Mouse (Mus musculus) neural tube, embryonic 11.5 days (tissue): ENCODE results near the gene Mrpl47. TPM values are rescaled to one million over a fixed set of nuclear protein-coding genes. Genes with fewer than 3 reads are reported as not detected.

Experiments used
- ATAC-seq: fragments of 200-750 bp; cut with Nextera tagmentation; 2 replicates; pipeline ENCODE4 v1.8.0; 2017; ENCODE audit warnings: moderate number of reproducible peaks, mild to moderate bottlenecking, moderate TSS enrichment, moderate library complexity; ENCODE audit not compliant: insufficient read depth, low FRiP score, low TSS enrichment
- DNase-seq: peaks from one replicate; pipeline ENCODE4 v3.0.0-alpha.2; 2015; ENCODE audit warnings: low spot score
- H3K27ac ChIP-seq: fragments of 300-500 bp; sonication (generic); 2 replicates; pipeline ENCODE4 v1.5.1; 2014; ENCODE audit warnings: low read depth, mild to moderate bottlenecking, low read length
- H3K27me3 ChIP-seq: fragments of 300-500 bp; sonication (generic); 2 replicates; pipeline ENCODE4 v1.6.1; 2014; ENCODE audit warnings: mild to moderate bottlenecking, low read length, mixed read lengths; ENCODE audit not compliant: control insufficient read depth, insufficient read depth
- H3K36me3 ChIP-seq: fragments of 300-500 bp; sonication (generic); 2 replicates; pipeline ENCODE4 v1.6.1; 2014; ENCODE audit warnings: mild to moderate bottlenecking, low read length, moderate library complexity, mixed read lengths; ENCODE audit not compliant: control insufficient read depth, insufficient read depth
- H3K4me1 ChIP-seq: fragments of 300-500 bp; sonication (generic); 2 replicates; pipeline ENCODE4 v1.6.1; 2014; ENCODE audit warnings: low read length, mixed read lengths; ENCODE audit not compliant: control insufficient read depth, insufficient read depth
- H3K4me2 ChIP-seq: fragments of 300-500 bp; sonication (generic); 2 replicates; pipeline ENCODE4 v1.6.1; 2014; ENCODE audit warnings: low read depth, mild to moderate bottlenecking, moderate library complexity
- H3K4me3 ChIP-seq: fragments of 300-500 bp; sonication (generic); 2 replicates; pipeline ENCODE4 v1.5.1; 2014; ENCODE audit warnings: low read depth, low read length
- H3K9ac ChIP-seq: fragments of 300-500 bp; sonication (generic); 2 replicates; pipeline ENCODE4 v1.6.1; 2014; ENCODE audit warnings: mild to moderate bottlenecking, low read length
- H3K9me3 ChIP-seq: fragments of 300-500 bp; sonication (generic); 2 replicates; pipeline ENCODE4 v1.6.1; 2016; ENCODE audit warnings: low read length; ENCODE audit not compliant: control insufficient read depth
- WGBS: fragments of 180-500 bp; shearing (Covaris S2); extraction: QIAGEN DNeasy Blood & Tissue Kit; methylation state at CpG from one replicate; pipeline ENCODE4 v1.1.7; 2014; 5-methylcytosine and 5-hydroxymethylcytosine counted together
- polyA plus RNA-seq: library from polyadenylated mRNA; unstranded; fragments of >200 nt; fragmentation: Nextera tagmentation; extraction: Ambion mirVana; gene quantifications from 2 replicates; pipeline ENCODE4 v1.2.1, GENCODE M21; 2014

Mrpl47 gene
- polyA plus RNA-seq, 1 experiment from 2014 or later: 42.1 TPM

DNA sequence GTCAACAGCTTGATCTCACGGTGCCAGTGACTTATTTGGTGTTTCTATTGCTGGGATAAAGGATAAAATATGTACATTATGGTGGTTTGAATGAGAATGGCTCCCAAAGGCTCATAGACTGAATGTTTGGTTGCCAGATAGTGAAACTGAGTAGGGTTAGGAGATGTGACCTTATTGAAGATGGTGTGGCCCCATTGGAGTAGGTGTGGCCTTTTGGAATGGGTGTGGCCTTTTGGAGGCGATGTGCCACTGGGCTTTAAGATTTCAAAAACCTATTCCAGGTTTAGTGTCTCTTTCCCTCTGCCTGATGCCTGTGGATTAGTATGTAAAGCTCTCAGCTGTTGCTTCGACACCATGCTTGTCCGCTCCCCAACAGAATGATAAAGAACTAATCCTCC is 41.8 kb downstream of the Mrpl47 start:
- WGBS: 88% methylated on average over 4 of the region's 4 CpGs
- Histone ChIP-seq H3K9me3 (no peaks in the 10 kb centered on the region), H3K27me3 (no peaks in the 10 kb centered on the region), H3K4me2 (no peak overlapping the region), H3K36me3 (no peaks in the 10 kb centered on the region), H3K9ac (no peak overlapping the region), H3K4me1 (no peaks in the 10 kb centered on the region), H3K4me3 (no peak overlapping the region), H3K27ac (no peak overlapping the region)
- ATAC-seq: no peak
- no peak for DNase-seq

DNA sequence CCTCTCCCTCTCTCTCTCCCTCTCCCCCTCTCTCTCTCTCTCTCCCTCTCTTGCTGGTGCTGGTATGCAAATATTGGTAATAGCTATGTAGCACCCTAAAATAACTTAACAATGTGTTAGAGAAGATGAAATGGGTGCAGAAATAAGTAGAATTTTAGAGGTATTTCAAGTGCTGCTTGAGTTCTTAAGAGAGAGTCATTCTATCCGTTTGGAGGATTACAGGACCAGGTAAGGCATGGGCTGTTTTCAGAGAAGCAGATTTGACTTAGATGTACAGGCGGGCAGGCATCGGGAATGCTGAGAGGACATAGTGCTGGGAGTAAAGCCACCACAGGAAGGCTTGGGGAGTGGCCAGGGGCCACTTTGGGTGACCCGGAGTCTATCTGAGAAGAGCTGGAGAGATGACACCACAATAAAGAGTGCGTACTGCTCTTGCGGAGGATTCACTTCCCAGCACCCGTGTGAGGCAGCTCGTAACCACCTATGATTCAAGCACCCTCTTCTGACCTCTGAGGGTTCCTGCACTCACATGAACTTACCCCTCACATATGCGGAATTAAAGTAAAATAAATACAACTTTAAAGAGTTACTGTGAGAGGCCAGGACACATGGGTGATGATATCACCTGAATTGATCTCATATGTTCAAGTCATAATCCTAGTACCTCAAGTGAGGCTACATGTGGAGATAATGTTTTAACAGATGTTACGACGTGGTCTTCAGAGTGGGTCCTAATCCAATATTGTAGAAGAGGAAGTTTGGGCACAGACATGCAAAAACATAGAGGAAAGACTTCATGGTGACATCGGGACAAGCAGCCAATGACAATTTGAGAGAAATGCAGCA is 42.4 kb downstream of the Mrpl47 start:
- Histone ChIP-seq H3K4me1 (no peaks in the 10 kb centered on the region), H3K36me3 (no peaks in the 10 kb centered on the region), H3K9ac (no peak overlapping the region), H3K27ac (no peak overlapping the region), H3K4me2 (no peak overlapping the region), H3K27me3 (no peaks in the 10 kb centered on the region), H3K4me3 (no peak overlapping the region), H3K9me3 (no peaks in the 10 kb centered on the region)
- 79% methylated on average over 12 of the region's 12 CpGs for WGBS
- DNase-seq (no peak), ATAC-seq (no peak)

DNA sequence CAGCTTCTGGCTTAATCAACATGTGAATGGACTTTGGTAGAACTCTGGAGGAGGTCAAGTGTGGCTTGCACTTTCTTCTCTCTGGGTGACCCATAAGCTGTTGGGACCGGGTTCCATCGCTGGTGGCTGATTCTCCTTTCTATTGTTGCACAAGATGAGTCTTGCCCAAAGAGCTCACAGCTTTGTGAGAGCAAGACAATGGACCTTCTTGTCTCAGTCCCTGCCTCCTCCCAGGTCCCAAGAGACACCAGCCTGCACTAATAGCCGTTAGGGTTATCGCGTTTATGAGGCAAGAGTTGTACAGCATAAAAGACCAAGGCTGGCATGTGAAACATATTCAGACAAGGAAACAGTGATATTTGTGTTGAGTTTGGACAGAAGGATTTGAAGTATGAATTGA is 43.2 kb downstream of the Mrpl47 start:
- DNase-seq (no peak), ATAC-seq (no peak)
- H3K36me3 ChIP-seq: no peaks in the 10 kb centered on the region
- no peaks in the 10 kb centered on the region for H3K9me3 ChIP-seq
- H3K27me3 ChIP-seq: no peaks in the 10 kb centered on the region
- no peak overlapping the region for H3K4me3 ChIP-seq
- no peaks in the 10 kb centered on the region for H3K4me1 ChIP-seq
- no peak overlapping the region for H3K9ac ChIP-seq
- 62% methylated on average over 5 of the region's 5 CpGs for WGBS
- H3K27ac ChIP-seq: no peak overlapping the region
- H3K4me2 ChIP-seq: no peak overlapping the region

DNA sequence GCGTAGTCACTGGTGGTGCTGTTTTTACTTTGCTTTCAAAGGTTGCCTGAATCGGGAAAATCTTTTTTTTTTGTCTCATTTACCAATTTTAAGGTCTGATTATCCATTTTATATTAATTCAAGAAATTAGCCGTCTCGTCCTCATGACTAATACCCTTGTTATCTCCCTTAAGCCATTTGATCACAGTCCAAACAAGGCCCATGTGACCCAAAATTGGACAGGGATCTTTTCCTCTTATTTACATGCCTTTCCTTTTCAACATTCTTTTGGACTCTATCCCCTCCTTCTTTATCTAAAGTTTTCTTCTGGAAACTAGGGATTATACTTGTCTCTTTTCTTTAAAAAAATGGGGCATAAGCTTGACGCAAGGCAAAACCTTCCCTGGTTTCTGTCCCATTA is 45.6 kb downstream of the Mrpl47 start:
- Histone ChIP-seq H3K27ac (no peak overlapping the region), H3K9ac (no peak overlapping the region), H3K9me3 (no peaks in the 10 kb centered on the region), H3K4me2 (no peak overlapping the region), H3K4me1 (no peaks in the 10 kb centered on the region), H3K4me3 (no peak overlapping the region), H3K27me3 (no peaks in the 10 kb centered on the region), H3K36me3 (no peaks in the 10 kb centered on the region)
- WGBS: 84% methylated on average over 5 of the region's 5 CpGs
- ATAC-seq (no peak), DNase-seq (no peak)

DNA sequence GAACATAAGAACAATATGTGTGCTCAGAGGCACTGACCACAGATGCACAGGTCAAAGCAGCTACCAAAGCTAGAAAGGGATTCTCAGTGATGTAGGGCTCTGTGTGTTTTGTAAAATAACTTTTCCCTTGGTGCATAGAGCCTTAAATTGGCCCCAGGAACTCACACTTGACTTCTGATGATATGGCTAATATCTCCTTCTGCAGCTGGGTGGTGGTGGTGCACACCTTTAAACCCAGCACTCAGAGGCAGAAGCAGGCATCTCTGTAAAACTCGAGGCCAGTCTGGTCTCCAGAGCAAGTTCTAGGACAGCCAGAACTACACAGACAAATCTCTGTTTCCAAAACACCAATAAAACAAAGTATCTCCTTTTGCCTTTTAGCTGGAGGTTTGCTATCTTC is 46.5 kb downstream of the Mrpl47 start:
- 52% methylated on average over 1 of the region's 1 CpGs for WGBS
- Histone ChIP-seq H3K27me3 (no peaks in the 10 kb centered on the region), H3K9ac (no peak overlapping the region), H3K36me3 (no peaks in the 10 kb centered on the region), H3K4me3 (no peak overlapping the region), H3K9me3 (no peaks in the 10 kb centered on the region), H3K4me2 (no peak overlapping the region), H3K4me1 (no peaks in the 10 kb centered on the region), H3K27ac (no peak overlapping the region)
- no peak for ATAC-seq
- no peak for DNase-seq

DNA sequence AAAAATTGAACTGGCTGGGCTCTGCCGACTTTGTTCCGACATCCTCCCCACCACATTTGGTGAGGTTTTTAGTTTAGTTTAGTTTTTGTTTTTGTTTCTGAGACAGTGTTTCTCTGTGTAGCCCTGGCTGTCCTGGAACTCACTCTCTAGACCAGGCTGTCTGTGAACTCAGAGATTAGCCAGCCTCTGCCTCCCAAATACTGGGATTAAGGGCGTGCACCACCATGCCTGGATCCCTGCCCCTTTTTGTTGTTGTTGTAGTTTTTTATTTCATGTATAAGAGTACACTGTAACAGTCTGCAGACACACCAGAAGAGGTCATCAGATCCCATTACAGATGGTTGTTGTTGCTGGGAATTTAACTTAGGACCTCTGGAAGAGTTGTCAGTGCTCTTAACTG is 47.4 kb downstream of the Mrpl47 start:
- ATAC-seq: no peak
- Histone ChIP-seq H3K4me2 (no peak overlapping the region), H3K27me3 (no peaks in the 10 kb centered on the region), H3K27ac (no peak overlapping the region), H3K9ac (no peak overlapping the region), H3K36me3 (no peaks in the 10 kb centered on the region), H3K4me1 (no peaks in the 10 kb centered on the region), H3K9me3 (no peaks in the 10 kb centered on the region), H3K4me3 (no peak overlapping the region)
- 90% methylated on average over 3 of the region's 3 CpGs for WGBS
- DNase-seq: no peak

DNA sequence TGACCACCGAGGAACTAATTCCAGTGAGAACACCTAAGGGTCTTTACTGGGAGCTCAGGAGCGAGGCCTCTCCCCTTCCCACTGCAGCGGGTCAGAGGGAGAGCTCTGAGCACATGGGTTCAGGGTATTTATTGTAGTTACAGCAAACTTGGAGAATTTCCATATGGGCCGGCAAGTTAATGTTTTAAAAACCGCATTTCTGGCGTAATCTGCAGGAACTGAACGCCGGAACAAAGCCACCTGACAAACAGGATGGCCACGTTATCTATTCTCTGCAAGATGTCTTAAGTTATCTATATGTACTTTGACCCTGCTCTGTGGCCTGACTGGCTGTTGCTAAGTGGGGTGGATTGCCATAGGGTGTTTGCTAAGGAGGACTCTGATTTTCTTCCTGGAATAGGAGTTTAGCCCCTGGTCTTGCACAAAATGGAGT is 47.8 kb downstream of the Mrpl47 start:
- Histone ChIP-seq H3K4me3 (no peak overlapping the region), H3K9me3 (no peaks in the 10 kb centered on the region), H3K4me2 (no peak overlapping the region), H3K4me1 (no peaks in the 10 kb centered on the region), H3K27me3 (no peaks in the 10 kb centered on the region), H3K9ac (no peak overlapping the region), H3K27ac (no peak overlapping the region), H3K36me3 (no peaks in the 10 kb centered on the region)
- no peak for DNase-seq
- WGBS: 94% methylated on average over 9 of the region's 9 CpGs
- ATAC-seq: no peak

DNA sequence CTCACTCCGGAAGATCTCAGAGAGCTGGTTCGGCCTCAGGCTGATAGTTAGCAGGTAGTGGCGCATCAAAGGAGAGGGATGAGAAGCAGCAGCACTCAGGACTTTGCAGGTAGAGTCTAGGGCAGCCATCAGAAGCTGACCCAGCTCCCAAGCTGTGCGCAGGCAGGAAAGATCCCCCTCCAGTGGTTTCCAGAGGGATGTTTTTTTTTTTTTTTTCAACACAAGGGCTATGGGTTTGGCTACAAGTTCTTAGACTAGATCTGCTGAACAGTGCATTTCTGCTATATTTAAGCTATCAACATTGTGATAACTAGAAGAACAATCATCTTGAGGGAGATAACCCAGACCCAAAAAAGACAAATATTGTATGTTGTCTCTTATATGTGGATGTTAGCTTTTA is 50.2 kb downstream of the Mrpl47 start:
- WGBS: 59% methylated on average over 4 of the region's 4 CpGs
- Histone ChIP-seq H3K27ac (no peak overlapping the region), H3K4me1 (no peaks in the 10 kb centered on the region), H3K9ac (no peak overlapping the region), H3K4me3 (no peak overlapping the region), H3K27me3 (no peaks in the 10 kb centered on the region), H3K9me3 (no peaks in the 10 kb centered on the region), H3K36me3 (no peaks in the 10 kb centered on the region), H3K4me2 (no peak overlapping the region)
- no peak for ATAC-seq
- no peak for DNase-seq

DNA sequence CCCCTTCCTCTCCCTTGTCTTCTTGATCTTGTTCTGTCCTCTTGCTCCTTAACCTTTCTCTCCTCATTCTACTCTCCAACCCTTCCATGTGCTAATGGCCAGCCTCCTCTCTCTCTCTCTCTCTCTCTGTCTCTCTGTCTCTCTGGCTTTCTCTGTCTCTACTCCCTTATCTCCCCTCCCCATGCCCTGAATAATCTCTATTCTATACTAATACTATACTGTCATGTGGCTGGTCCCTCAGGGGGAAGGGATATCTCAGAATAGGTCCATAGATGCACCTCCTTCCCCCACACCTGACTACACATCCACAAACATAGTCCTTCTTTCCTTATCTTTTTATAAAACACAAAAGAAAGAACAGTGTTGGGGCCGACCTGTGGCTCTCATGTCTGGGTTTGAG is 50.9 kb downstream of the Mrpl47 start:
- WGBS: 80% methylated on average over 1 of the region's 1 CpGs
- H3K4me3 ChIP-seq: no peak overlapping the region
- H3K9ac ChIP-seq: no peak overlapping the region
- no peak for DNase-seq
- no peaks in the 10 kb centered on the region for H3K36me3 ChIP-seq
- no peak for ATAC-seq
- no peaks in the 10 kb centered on the region for H3K27me3 ChIP-seq
- no peaks in the 10 kb centered on the region for H3K4me1 ChIP-seq
- H3K9me3 ChIP-seq: no peaks in the 10 kb centered on the region
- no peak overlapping the region for H3K4me2 ChIP-seq
- no peak overlapping the region for H3K27ac ChIP-seq
